Mouse (Mus musculus) colon, adult 2 months (tissue): ENCODE measurements around the gene Dusp14. TPM values are rescaled to one million over a fixed set of nuclear protein-coding genes. Genes with fewer than 3 reads are reported as not detected.

ENCODE experiments used
- polyA plus RNA-seq: library from polyadenylated mRNA; depleted of rRNA; stranded (reverse); fragments of >200 nt; gene quantifications from 2 replicates; pipeline ENCODE4 v1.2.3, GENCODE M21; 2012; rRNA removed

Dusp14 gene
- polyA plus RNA-seq = 10.1 and 10.7 TPM in 2 replicates

GRCm38 (mm10) chr11:84069034-84069370 lies at the start of gene Dusp14:
TSS of gene Dusp14 (minus strand) at chr11:84069261.

Other genes with a start within 250 kb of the Dusp14 start
- 45.1 and 46.3 TPM in 2 replicates for gene Hnf1b, start 219.2 kb downstream of the Dusp14 start, polyA plus RNA-seq
- gene Ddx52, start 127.2 kb downstream of the Dusp14 start, polyA plus RNA-seq = 1.5 and 1.7 TPM in 2 replicates
- gene Synrg, start 104.8 kb downstream of the Dusp14 start, polyA plus RNA-seq = 15.9 and 18.0 TPM in 2 replicates
- 4.2 and 5.0 TPM in 2 replicates for gene Tada2a, start 60.3 kb upstream of the Dusp14 start, polyA plus RNA-seq
- gene Acaca, start 60.4 kb upstream of the Dusp14 start, polyA plus RNA-seq = 8.0 and 8.6 TPM in 2 replicates
- gene Gm11437, start 98.2 kb upstream of the Dusp14 start, polyA plus RNA-seq = 0.47 and 0.73 TPM in 2 replicates